Mouse (Mus musculus) CH12.LX (cell line): ENCODE measurements around the gene Acbd7. TPM values are rescaled to one million over a fixed set of nuclear protein-coding genes. Genes with fewer than 3 reads are reported as not detected.

ENCODE experiments used
- DNase-seq: peaks from one replicate; pipeline ENCODE4 v3.0.0-alpha.2; 2013; ENCODE audit errors: extremely low read depth
- H3K27ac ChIP-seq: 2 replicates; pipeline ENCODE4 v1.5.1; 2012; ENCODE audit warnings: low read depth, mild to moderate bottlenecking, control low read depth, moderate library complexity; ENCODE audit not compliant: insufficient read depth
- H3K27me3 ChIP-seq: replicated peaks from 2 replicates; pipeline ENCODE3; 2012; ENCODE audit warnings: inconsistent platforms
- H3K36me3 ChIP-seq, 2 experiments: replicated peaks in 1 of 2; 2 replicates each; pipeline versions ENCODE3 to v1.6.1; 2012; ENCODE audit warnings: inconsistent platforms in 1 of 2, low read length in 1 of 2, mild to moderate bottlenecking in 1 of 2, mixed read lengths in 1 of 2, moderate library complexity in 1 of 2; ENCODE audit not compliant: control insufficient read depth in 1 of 2, insufficient read depth in 1 of 2
- H3K4me1 ChIP-seq, 2 experiments: 2 replicates each; pipeline ENCODE4 v1.6.1; 2012; ENCODE audit warnings: inconsistent platforms in 1 of 2, moderate library complexity in 1 of 2; ENCODE audit not compliant: insufficient read depth in 2 of 2, control insufficient read depth in 1 of 2
- H3K4me2 ChIP-seq: 2 replicates; pipeline ENCODE4 v1.6.1; 2012; ENCODE audit warnings: low read depth, mild to moderate bottlenecking, control low read depth; ENCODE audit not compliant: poor library complexity, insufficient read depth, severe bottlenecking
- H3K4me3 ChIP-seq, 3 experiments: fragments of 150-350 bp in 1 of 3; sonication (generic) in 1 of 3; replicated peaks in 1 of 3; 2 replicates each; pipeline versions ENCODE3 to v1.5.1; 2011 to 2012; ENCODE audit warnings: low read depth in 2 of 3, low read length in 2 of 3, mild to moderate bottlenecking in 2 of 3, moderate library complexity in 2 of 3, control low read depth in 1 of 3, improper control_type of control experiment in 1 of 3, inconsistent platforms in 1 of 3, mixed read lengths in 1 of 3; ENCODE audit not compliant: poor library complexity in 1 of 3
- H3K79me2 ChIP-seq: replicated peaks from 2 replicates; pipeline ENCODE4 v1.6.1; 2012; ENCODE audit warnings: mild to moderate bottlenecking, moderate library complexity; ENCODE audit not compliant: control insufficient read depth, poor library complexity, insufficient read depth, severe bottlenecking; ENCODE audit errors: extremely low read depth
- H3K9ac ChIP-seq: 2 replicates; pipeline ENCODE4 v1.6.1; 2012; ENCODE audit warnings: low read depth, mild to moderate bottlenecking, control low read depth, moderate library complexity; ENCODE audit not compliant: insufficient read depth
- H3K9me3 ChIP-seq: replicated peaks from 2 replicates; pipeline ENCODE3; 2012; ENCODE audit warnings: low read length, inconsistent platforms, mixed read lengths
- BHLHE40 ChIP-seq: IDR thresholded peaks from 2 replicates; pipeline ENCODE4 v1.6.1; 2011; ENCODE audit warnings: mild to moderate bottlenecking, low read depth, low read length, improper control_type of control experiment
- CHD1 ChIP-seq: IDR thresholded peaks from 2 replicates; pipeline ENCODE4 v1.6.1; 2012; ENCODE audit warnings: low read depth, low read length, improper control_type of control experiment, inconsistent platforms
- CHD2 ChIP-seq: IDR thresholded peaks from 2 replicates; pipeline ENCODE4 v1.6.1; 2011; ENCODE audit warnings: low read length, improper control_type of control experiment
- CTCF ChIP-seq, 2 experiments: IDR thresholded peaks in 1 of 2; conservative IDR thresholded peaks in 1 of 2; 2 replicates each; pipeline ENCODE4 v1.5.1; 2011 to 2012; ENCODE audit warnings: low read depth in 2 of 2, low read length in 2 of 2, improper control_type of control experiment in 1 of 2, inconsistent platforms in 1 of 2, mild to moderate bottlenecking in 1 of 2, moderate library complexity in 1 of 2
- E2F4 ChIP-seq: IDR thresholded peaks from 2 replicates; pipeline ENCODE4 v1.6.1; 2011; ENCODE audit warnings: low read depth, low read length, improper control_type of control experiment; ENCODE audit not compliant: insufficient replicate concordance
- JUND ChIP-seq: conservative IDR thresholded peaks from 2 replicates; pipeline ENCODE4 v1.6.1; 2011; ENCODE audit warnings: low read depth, low read length, improper control_type of control experiment
- MAX ChIP-seq: IDR thresholded peaks from 2 replicates; pipeline ENCODE4 v1.6.1; 2011; ENCODE audit warnings: low read length, improper control_type of control experiment
- MAZ ChIP-seq: IDR thresholded peaks from 2 replicates; pipeline ENCODE4 v1.6.1; 2012; ENCODE audit warnings: low read depth, mild to moderate bottlenecking, inconsistent platforms, low read length, improper control_type of control experiment, moderate library complexity
- MYC ChIP-seq: IDR thresholded peaks from 2 replicates; pipeline ENCODE4 v1.6.1; 2011; ENCODE audit warnings: low read depth, mild to moderate bottlenecking, improper control_type of control experiment, low read length
- NELFE ChIP-seq: IDR thresholded peaks from 2 replicates; pipeline ENCODE4 v1.6.1; 2011; ENCODE audit warnings: low read depth, low read length, improper control_type of control experiment
- NRF1 ChIP-seq: IDR thresholded peaks from 2 replicates; pipeline ENCODE4 v1.6.1; 2014; ENCODE audit warnings: low read depth, mild to moderate bottlenecking, inconsistent platforms, low read length, improper control_type of control experiment, moderate library complexity
- POLR2A ChIP-seq: IDR thresholded peaks from 2 replicates; pipeline ENCODE4 v1.6.1; 2011; ENCODE audit warnings: low read depth, mild to moderate bottlenecking, improper control_type of control experiment, low read length
- RAD21 ChIP-seq: IDR thresholded peaks from 2 replicates; pipeline ENCODE4 v1.6.1; 2011; ENCODE audit warnings: low read depth, mild to moderate bottlenecking, low read length, improper control_type of control experiment, moderate library complexity
- RCOR1 ChIP-seq: conservative IDR thresholded peaks from 2 replicates; pipeline ENCODE4 v1.6.1; 2012; ENCODE audit warnings: low read depth, mild to moderate bottlenecking, inconsistent platforms, low read length, improper control_type of control experiment
- SIN3A ChIP-seq: IDR thresholded peaks from 2 replicates; pipeline ENCODE4 v1.6.1; 2012; ENCODE audit warnings: low read length, improper control_type of control experiment, inconsistent platforms
- SMC3 ChIP-seq: IDR thresholded peaks from 2 replicates; pipeline ENCODE4 v1.6.1; 2011; ENCODE audit warnings: low read depth, low read length, improper control_type of control experiment
- TCF12 ChIP-seq: IDR thresholded peaks from 2 replicates; pipeline ENCODE4 v1.6.1; 2014; ENCODE audit warnings: low read depth, mild to moderate bottlenecking, inconsistent platforms, low read length, improper control_type of control experiment
- USF1 ChIP-seq: IDR thresholded peaks from 2 replicates; pipeline ENCODE4 v1.6.1; 2014; ENCODE audit warnings: low read depth, mild to moderate bottlenecking, inconsistent platforms, low read length, improper control_type of control experiment
- USF2 ChIP-seq: conservative IDR thresholded peaks from 2 replicates; pipeline ENCODE4 v1.6.1; 2011; ENCODE audit warnings: low read depth, low read length, improper control_type of control experiment
- ZC3H11A ChIP-seq: IDR thresholded peaks from 2 replicates; pipeline ENCODE4 v1.6.1; 2012; ENCODE audit warnings: low read depth, mild to moderate bottlenecking, inconsistent platforms, low read length, improper control_type of control experiment
- ZNF384 ChIP-seq: IDR thresholded peaks from 2 replicates; pipeline ENCODE4 v1.6.1; 2012; ENCODE audit warnings: low read depth, low read length, improper control_type of control experiment, inconsistent platforms
- dilution Hi-C: fragments of 300-500 bp; cut with MboI; formaldehyde crosslinking; loops from 2 replicates; pipeline ENCODE4 v1.14.3; 2020; ENCODE audit warnings: low sequenced_read_pairs; ENCODE audit not compliant: extremely low pct_unique_long_range_greater_than_20kb, extremely low pct_ligation_motif_present
- in situ Hi-C: fragments of 300-500 bp; cut with MboI; formaldehyde crosslinking; loops from 3 replicates; pipeline ENCODE4 v1.14.3; 2019; ENCODE audit warnings: low sequenced_read_pairs, low pct_ligation_motif_present, low pct_unique_long_range_greater_than_20kb, mixed read lengths
- polyA plus RNA-seq: library from polyadenylated mRNA; unstranded; fragments of >175 nt; gene quantifications from 2 replicates; pipeline ENCODE4 v1.2.1, GENCODE M21; 2012; ENCODE audit warnings: low read depth; ENCODE audit not compliant: insufficient read length
- total RNA-seq, 2 experiments: library from RNA; depleted of rRNA; stranded (reverse); fragments of 300-350 nt in 1 of 2; fragments of >200 nt in 1 of 2; gene quantifications; 2 replicates each; pipeline ENCODE4 v1.2.3; 2012 to 2014

The Acbd7 gene
- total and polyA plus RNA-seq, 3 experiments, result 0.30 TPM; not detected in 2

DNA sequence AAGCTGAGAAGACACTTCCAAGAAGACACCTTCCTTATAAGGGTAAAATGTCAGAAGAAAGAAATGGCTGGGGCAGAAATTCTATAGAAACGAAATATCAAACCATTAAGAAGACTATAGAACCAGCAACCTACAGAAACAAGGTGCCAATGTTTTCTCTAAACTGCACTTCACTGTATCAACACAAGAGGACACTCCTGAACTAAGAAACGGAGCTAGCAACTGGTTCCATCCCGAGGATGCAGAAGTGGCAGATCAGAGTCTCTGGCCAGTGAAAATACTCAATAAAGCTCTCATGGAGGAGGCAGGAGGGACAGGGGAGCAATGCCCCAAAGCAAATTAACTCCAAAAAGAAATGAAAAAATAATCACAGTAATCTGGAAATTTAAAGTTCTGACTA is 13.0 kb downstream of the Acbd7 start:
- in situ Hi-C loops (loop anchor here (10.0 kb wide), 2 partner anchors 66 to 456 kb away; no protein-coding TSS in a partner anchor), dilution Hi-C loops (no loop called here)
- H3K4me1 ChIP-seq, result peaks cover 0 to 6% of the 10 kb centered on the region in 2 experiments; a peak in 1 of 4 replicates
- DNase-seq, result peak; percentile 57
- no peak overlapping the region for H3K4me3 ChIP-seq
- no peak overlapping the region for H3K27ac ChIP-seq
- TF ChIP-seq E2F4, result 0 out of 2 replicates have a peak, but pooled peaks have one; percentile 32
- peak; percentile 72 for TF ChIP-seq ZC3H11A
- peak; percentile 90 for TF ChIP-seq SMC3
- TF ChIP-seq JUND, result 0 out of 2 replicates have a peak, but pooled peaks have one; percentile 13
- peak; percentile 70 to 92; a peak in 3 of 4 replicates for TF ChIP-seq CTCF (conservative IDR thresholded peaks at IDR 0.05 in 1 of 2, IDR thresholded peaks at IDR 0.05 in 1 of 2; ENCODE audit: low read depth in 2 of 2, low read length in 2 of 2)
- 0 out of 2 replicates have a peak, but pooled peaks have one; percentile 27 for TF ChIP-seq SIN3A
- peak; percentile 98 for TF ChIP-seq RAD21
- TF ChIP-seq MYC, result no peak
- TF ChIP-seq NELFE, result peak; percentile 52; the same call in 1 of the 2 replicates
- TF ChIP-seq ZNF384, result no peak
- no peaks in the 10 kb centered on the region for H3K36me3 ChIP-seq
- H3K9ac ChIP-seq, result no peak overlapping the region
- no peaks in the 10 kb centered on the region for H3K27me3 ChIP-seq
- no peaks in the 10 kb centered on the region for H3K79me2 ChIP-seq
- no peak overlapping the region for H3K4me2 ChIP-seq
- peaks cover 2% of the 10 kb centered on the region for H3K9me3 ChIP-seq

DNA sequence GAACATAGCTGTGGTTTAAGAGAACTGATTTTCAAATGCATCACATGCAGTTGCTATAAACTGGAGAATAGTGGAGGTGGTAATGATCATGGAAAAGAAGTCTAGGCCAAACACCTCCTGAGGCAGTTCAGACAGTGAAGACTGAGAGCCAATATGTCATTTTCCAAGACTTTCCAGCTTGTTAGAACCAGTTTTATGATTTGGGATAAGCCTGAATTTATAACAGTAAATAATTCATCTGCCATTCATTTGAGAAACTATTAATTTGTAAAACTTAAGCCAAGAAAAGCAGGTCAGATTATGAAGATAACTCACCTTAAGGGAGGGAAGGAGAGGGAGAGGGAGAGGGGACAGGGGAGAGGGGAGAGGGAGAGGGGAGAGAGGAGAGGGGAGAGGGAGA is 17.2 kb downstream of the Acbd7 start:
- H3K4me2 ChIP-seq, result no peak overlapping the region
- in situ Hi-C loops, result no loop called here
- H3K9ac ChIP-seq, result no peak overlapping the region
- H3K27me3 ChIP-seq, result no peaks in the 10 kb centered on the region
- H3K79me2 ChIP-seq, result no peaks in the 10 kb centered on the region
- dilution Hi-C loops, result no loop called here
- DNase-seq, result no peak
- peaks cover 2% of the 10 kb centered on the region for H3K9me3 ChIP-seq
- H3K27ac ChIP-seq, result no peak overlapping the region
- H3K4me3 ChIP-seq, result no peak overlapping the region
- TF ChIP-seq MAZ, result no peak
- no peak for TF ChIP-seq USF1
- TF ChIP-seq CHD1, result no peak
- no peak for TF ChIP-seq USF2
- TF ChIP-seq SMC3, result no peak
- TF ChIP-seq BHLHE40, result no peak
- no peak for TF ChIP-seq POLR2A
- no peak for TF ChIP-seq TCF12
- no peak for TF ChIP-seq RCOR1
- TF ChIP-seq NELFE, result no peak
- TF ChIP-seq MAX, result no peak
- TF ChIP-seq CHD2, result no peak
- TF ChIP-seq NRF1, result no peak
- H3K36me3 ChIP-seq, result no peaks in the 10 kb centered on the region
- H3K4me1 ChIP-seq, result peaks cover 3 to 10% of the 10 kb centered on the region in 2 experiments
